Mouse (Mus musculus) megakaryocyte, embryonic 14.5 days (primary cell): ENCODE measurements around the gene Hp1bp3.

Source experiments
- FLI1 ChIP-seq: IDR thresholded peaks from 2 replicates; pipeline ENCODE4 v1.6.1; 2012; ENCODE audit warnings: low read length, inconsistent platforms, mixed read lengths
- GATA1 ChIP-seq: IDR thresholded peaks from 3 replicates; pipeline ENCODE4 v1.6.1; 2012; ENCODE audit warnings: mixed read lengths, low read length, inconsistent platforms, borderline replicate concordance

DNA sequence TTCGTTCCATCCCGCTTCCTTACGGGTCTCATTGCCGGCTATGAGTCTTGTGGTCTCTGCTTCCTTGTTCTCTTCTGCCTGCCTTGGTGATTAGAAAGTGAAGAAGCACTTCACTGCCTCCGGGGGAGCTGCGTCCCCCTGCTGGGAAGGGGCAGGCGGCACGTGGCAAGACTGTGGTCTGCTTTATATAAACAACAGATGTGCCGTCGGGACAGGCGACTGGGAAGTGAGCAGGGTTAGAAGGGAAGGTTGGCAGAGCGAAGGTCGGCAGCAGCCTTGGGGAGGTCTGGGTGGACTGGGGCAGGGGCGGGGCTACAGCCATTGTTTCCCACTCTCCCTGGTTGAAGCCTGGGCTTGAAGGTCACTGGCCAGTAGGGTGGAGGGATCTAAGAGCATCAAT lies 35.7 kb downstream of the Hp1bp3 start:
- TF ChIP-seq GATA1 (no peak), FLI1 (no peak)
